Mouse (Mus musculus): ENCODE data around the gene Nudt6.

DNA sequence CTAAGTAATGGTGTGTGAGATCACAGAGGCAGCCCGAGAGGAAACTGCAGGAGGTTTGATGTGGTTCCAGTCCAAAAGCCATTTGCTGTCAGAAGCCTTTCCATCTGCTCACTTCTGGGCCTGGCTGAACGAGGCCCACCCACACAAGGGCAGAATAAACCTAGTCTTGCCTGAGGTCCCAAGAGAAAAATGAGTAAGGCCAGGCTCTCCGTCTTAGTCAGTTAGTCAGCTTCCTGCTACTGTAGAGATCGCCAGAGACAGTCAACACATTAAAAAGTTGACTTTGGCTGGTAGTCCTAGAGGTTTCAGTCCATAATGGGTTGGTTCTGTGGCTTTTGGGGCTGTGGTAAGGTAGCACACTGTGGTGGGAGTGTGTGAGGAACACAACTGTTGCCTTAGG lies 49.6 kb downstream of the Nudt6 start:
- no peak for TF ChIP-seq CTCF (IDR thresholded peaks at IDR 0.05; ENCODE audit: low read depth)
- TF ChIP-seq EP300 (IDR thresholded peaks at IDR 0.05; ENCODE audit: low read depth) = no peak

Measured in liver, embryonic 14.5 days (tissue).